Mouse (Mus musculus): ENCODE results near the gene Scfd2. TPM values are rescaled to one million over a fixed set of nuclear protein-coding genes. Genes with fewer than 3 reads are reported as not detected.

Scfd2 gene
- polyA plus RNA-seq, 1 experiment, result 14.9 TPM

- Histone ChIP-seq H3K4me1 (ENCODE audit: control insufficient read depth, insufficient read depth, low read length) (peaks cover 2% of the 10 kb centered on the region), H3K36me3 (ENCODE audit: control insufficient read depth, insufficient read depth, low read length) (no peaks in the 10 kb centered on the region), H3K27me3 (ENCODE audit: control insufficient read depth, insufficient read depth, low read length) (no peaks in the 10 kb centered on the region), H3K27ac (ENCODE audit: control insufficient read depth, insufficient read depth, low read depth, low read length) (no peak overlapping the region), H3K4me3 (ENCODE audit: control insufficient read depth, low read depth, low read length) (no peak overlapping the region)
- TF ChIP-seq CTCF (IDR thresholded peaks at IDR 0.05; ENCODE audit: control insufficient read depth, insufficient read depth, insufficient replicate concordance, low read depth, low read length), result no peak
- TF ChIP-seq POLR2A (IDR thresholded peaks at IDR 0.05; ENCODE audit: control insufficient read depth, low read depth, low read length), result no peak
Observed at GRCm38 (mm10) chr5:74244406-74245019, 287.0 kb downstream of the Scfd2 start.

DNA sequence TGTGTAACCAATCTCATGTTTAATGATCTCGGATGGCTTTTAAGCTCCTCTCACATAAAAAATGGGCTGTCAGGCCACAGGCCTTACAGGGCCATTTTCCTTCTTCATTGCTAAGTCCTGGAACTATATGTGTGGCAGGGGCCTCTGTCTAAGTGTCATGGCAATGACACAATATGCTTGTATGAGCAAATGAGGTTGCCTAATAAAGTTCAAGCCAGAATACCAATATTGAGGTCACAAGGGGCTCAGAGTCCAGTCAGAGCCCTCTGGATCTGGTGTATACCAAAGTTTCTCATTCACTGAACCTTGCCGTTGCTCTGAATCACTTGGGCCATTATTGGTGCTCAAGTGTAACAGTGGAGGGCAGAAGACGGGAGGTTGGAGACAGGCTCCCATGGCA, 288.9 kb downstream of the Scfd2 start:
- Histone ChIP-seq H3K4me1 (ENCODE audit: control insufficient read depth, insufficient read depth, low read length) (peaks cover 2% of the 10 kb centered on the region), H3K27ac (ENCODE audit: control insufficient read depth, insufficient read depth, low read depth, low read length) (no peak overlapping the region), H3K36me3 (ENCODE audit: control insufficient read depth, insufficient read depth, low read length) (no peaks in the 10 kb centered on the region), H3K27me3 (ENCODE audit: control insufficient read depth, insufficient read depth, low read length) (no peaks in the 10 kb centered on the region), H3K4me3 (ENCODE audit: control insufficient read depth, low read depth, low read length) (no peak overlapping the region)
- TF ChIP-seq CTCF (IDR thresholded peaks at IDR 0.05; ENCODE audit: control insufficient read depth, insufficient read depth, insufficient replicate concordance, low read depth, low read length), result no peak
- TF ChIP-seq POLR2A (IDR thresholded peaks at IDR 0.05; ENCODE audit: control insufficient read depth, low read depth, low read length), result no peak

DNA sequence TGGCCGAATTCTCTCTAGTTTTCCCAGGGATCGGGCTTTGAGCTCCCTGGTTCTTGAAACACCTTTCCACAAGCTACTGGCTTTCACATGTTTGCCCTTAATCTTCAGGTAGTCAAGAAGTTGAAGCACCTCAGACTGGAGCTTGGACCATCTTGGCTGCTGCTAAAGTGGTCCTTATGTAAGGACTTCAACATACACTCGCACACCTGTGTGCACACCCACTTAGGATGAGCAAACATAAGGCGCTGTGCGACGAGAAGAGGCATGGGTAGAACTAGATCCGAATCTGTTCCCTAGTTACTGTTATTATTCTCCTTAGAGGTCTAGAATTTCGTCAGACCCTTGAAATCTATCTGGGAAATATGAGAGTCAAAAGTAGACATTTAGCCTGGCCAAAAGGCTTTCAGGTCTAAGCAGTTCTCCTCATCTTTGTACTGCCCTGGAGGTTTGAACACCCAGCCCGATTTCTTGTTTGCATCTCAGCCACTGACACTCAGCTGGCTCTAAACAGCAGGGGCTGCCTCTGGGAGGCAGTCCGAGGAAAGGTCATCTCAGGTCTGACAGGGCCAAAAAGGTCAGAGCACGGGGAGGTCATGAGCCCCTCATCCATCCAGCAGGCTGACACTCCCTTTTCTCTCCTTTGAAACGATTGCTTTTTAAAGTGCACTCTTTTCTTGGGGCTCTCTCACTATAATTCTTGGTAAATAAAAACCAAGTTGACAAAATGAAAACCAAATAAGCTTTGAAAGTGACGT, 290.5 kb downstream of the Scfd2 start:
- Histone ChIP-seq H3K27me3 (ENCODE audit: control insufficient read depth, insufficient read depth, low read length) (no peaks in the 10 kb centered on the region), H3K27ac (ENCODE audit: control insufficient read depth, insufficient read depth, low read depth, low read length) (no peak overlapping the region), H3K4me1 (ENCODE audit: control insufficient read depth, insufficient read depth, low read length) (peaks cover 2% of the 10 kb centered on the region), H3K36me3 (ENCODE audit: control insufficient read depth, insufficient read depth, low read length) (no peaks in the 10 kb centered on the region), H3K4me3 (ENCODE audit: control insufficient read depth, low read depth, low read length) (no peak overlapping the region)
- TF ChIP-seq CTCF (IDR thresholded peaks at IDR 0.05; ENCODE audit: control insufficient read depth, insufficient read depth, insufficient replicate concordance, low read depth, low read length) (no peak), POLR2A (IDR thresholded peaks at IDR 0.05; ENCODE audit: control insufficient read depth, low read depth, low read length) (no peak)

DNA sequence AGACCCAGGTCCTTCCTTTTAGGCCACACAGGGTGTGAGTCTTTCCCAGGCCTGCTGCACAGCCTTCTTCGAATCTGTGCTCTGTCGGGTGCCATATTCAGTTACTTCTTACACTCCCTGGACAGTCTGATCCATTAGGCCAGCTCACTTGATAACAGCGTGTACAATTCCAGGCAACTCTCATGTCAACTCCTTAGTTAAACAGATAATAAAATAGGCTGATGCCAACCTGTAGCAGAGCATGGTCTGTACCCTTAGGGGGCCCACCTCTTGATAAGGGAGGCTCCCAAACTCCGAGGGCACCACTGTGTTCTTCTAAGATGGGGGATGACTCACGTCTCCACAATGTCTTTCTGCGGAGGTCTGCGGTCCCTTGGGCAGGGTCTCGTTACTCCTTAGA, 291.3 kb downstream of the Scfd2 start:
- Histone ChIP-seq H3K36me3 (ENCODE audit: control insufficient read depth, insufficient read depth, low read length) (no peaks in the 10 kb centered on the region), H3K4me1 (ENCODE audit: control insufficient read depth, insufficient read depth, low read length) (no peaks in the 10 kb centered on the region; the same call in 1 of the 2 replicates), H3K4me3 (ENCODE audit: control insufficient read depth, low read depth, low read length) (no peak overlapping the region), H3K27me3 (ENCODE audit: control insufficient read depth, insufficient read depth, low read length) (no peaks in the 10 kb centered on the region), H3K27ac (ENCODE audit: control insufficient read depth, insufficient read depth, low read depth, low read length) (no peak overlapping the region)
- TF ChIP-seq POLR2A (IDR thresholded peaks at IDR 0.05; ENCODE audit: control insufficient read depth, low read depth, low read length) (no peak), CTCF (IDR thresholded peaks at IDR 0.05; ENCODE audit: control insufficient read depth, insufficient read depth, insufficient replicate concordance, low read depth, low read length) (no peak)

DNA sequence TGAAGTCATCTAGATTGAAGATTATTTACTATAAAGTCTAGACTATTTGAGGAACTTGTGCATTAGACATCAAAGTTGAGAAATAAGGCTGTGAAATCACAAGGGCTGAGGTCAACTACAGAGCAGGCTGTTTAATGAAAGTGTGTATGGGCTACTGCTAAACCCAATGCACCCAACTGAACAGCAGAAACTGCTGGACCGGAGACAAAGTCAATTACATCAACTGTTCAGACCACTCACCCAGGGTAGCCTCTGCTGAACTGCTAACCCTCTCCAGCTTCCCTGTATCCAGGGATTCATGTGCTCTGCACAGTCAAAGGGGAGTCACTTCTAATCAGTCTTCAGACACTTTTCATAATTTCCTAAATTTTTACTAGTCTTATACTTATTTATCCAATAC, 292.2 kb downstream of the Scfd2 start:
- H3K36me3 ChIP-seq (ENCODE audit: control insufficient read depth, insufficient read depth, low read length), result no peaks in the 10 kb centered on the region
- H3K4me1 ChIP-seq (ENCODE audit: control insufficient read depth, insufficient read depth, low read length), result no peaks in the 10 kb centered on the region
- TF ChIP-seq POLR2A (IDR thresholded peaks at IDR 0.05; ENCODE audit: control insufficient read depth, low read depth, low read length) (no peak), CTCF (IDR thresholded peaks at IDR 0.05; ENCODE audit: control insufficient read depth, insufficient read depth, insufficient replicate concordance, low read depth, low read length) (no peak)
- H3K27me3 ChIP-seq (ENCODE audit: control insufficient read depth, insufficient read depth, low read length), result no peaks in the 10 kb centered on the region
- H3K4me3 ChIP-seq (ENCODE audit: control insufficient read depth, low read depth, low read length), result no peak overlapping the region
- H3K27ac ChIP-seq (ENCODE audit: control insufficient read depth, insufficient read depth, low read depth, low read length), result no peak overlapping the region

DNA sequence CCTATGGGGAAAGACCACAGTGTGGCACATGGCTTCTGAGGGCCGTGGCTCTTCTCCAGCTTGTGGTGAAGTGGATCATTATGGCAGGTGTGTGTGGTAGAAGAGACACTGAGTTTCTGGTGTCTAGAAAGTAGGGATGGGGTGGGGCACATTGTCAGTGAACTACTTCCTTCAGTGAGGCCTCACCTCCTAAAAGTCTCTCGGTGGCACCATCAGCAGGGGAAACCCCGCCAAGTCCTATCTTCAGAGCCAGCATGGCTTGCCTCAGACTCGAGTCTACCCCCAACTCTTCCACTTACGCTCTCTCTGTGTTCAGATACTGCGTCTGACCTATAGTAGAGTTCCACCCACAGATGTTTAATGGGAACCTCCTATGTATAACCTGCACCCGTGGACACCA, 297.8 kb downstream of the Scfd2 start:
- Histone ChIP-seq H3K36me3 (ENCODE audit: control insufficient read depth, insufficient read depth, low read length) (no peaks in the 10 kb centered on the region), H3K27me3 (ENCODE audit: control insufficient read depth, insufficient read depth, low read length) (no peaks in the 10 kb centered on the region), H3K27ac (ENCODE audit: control insufficient read depth, insufficient read depth, low read depth, low read length) (no peak overlapping the region), H3K4me3 (ENCODE audit: control insufficient read depth, low read depth, low read length) (no peak overlapping the region), H3K4me1 (ENCODE audit: control insufficient read depth, insufficient read depth, low read length) (peaks cover 4% of the 10 kb centered on the region; the same call in 1 of the 2 replicates)
- TF ChIP-seq CTCF (IDR thresholded peaks at IDR 0.05; ENCODE audit: control insufficient read depth, insufficient read depth, insufficient replicate concordance, low read depth, low read length) (no peak), POLR2A (IDR thresholded peaks at IDR 0.05; ENCODE audit: control insufficient read depth, low read depth, low read length) (no peak)

GRCm38 (mm10) chr5:74230525-74230924, 301.0 kb downstream of the Scfd2 start:
- H3K36me3 ChIP-seq (ENCODE audit: control insufficient read depth, insufficient read depth, low read length), result no peaks in the 10 kb centered on the region
- H3K27me3 ChIP-seq (ENCODE audit: control insufficient read depth, insufficient read depth, low read length), result no peaks in the 10 kb centered on the region
- TF ChIP-seq POLR2A (IDR thresholded peaks at IDR 0.05; ENCODE audit: control insufficient read depth, low read depth, low read length) (no peak), CTCF (IDR thresholded peaks at IDR 0.05; ENCODE audit: control insufficient read depth, insufficient read depth, insufficient replicate concordance, low read depth, low read length) (no peak)
- H3K27ac ChIP-seq (ENCODE audit: control insufficient read depth, insufficient read depth, low read depth, low read length), result no peak overlapping the region
- no peak overlapping the region for H3K4me3 ChIP-seq (ENCODE audit: control insufficient read depth, low read depth, low read length)
- H3K4me1 ChIP-seq (ENCODE audit: control insufficient read depth, insufficient read depth, low read length), result peaks cover 4% of the 10 kb centered on the region; the same call in 1 of the 2 replicates

All from testis, adult 2 months (tissue).